Mouse (Mus musculus): ENCODE measurements around the gene Il11ra1.

DNA sequence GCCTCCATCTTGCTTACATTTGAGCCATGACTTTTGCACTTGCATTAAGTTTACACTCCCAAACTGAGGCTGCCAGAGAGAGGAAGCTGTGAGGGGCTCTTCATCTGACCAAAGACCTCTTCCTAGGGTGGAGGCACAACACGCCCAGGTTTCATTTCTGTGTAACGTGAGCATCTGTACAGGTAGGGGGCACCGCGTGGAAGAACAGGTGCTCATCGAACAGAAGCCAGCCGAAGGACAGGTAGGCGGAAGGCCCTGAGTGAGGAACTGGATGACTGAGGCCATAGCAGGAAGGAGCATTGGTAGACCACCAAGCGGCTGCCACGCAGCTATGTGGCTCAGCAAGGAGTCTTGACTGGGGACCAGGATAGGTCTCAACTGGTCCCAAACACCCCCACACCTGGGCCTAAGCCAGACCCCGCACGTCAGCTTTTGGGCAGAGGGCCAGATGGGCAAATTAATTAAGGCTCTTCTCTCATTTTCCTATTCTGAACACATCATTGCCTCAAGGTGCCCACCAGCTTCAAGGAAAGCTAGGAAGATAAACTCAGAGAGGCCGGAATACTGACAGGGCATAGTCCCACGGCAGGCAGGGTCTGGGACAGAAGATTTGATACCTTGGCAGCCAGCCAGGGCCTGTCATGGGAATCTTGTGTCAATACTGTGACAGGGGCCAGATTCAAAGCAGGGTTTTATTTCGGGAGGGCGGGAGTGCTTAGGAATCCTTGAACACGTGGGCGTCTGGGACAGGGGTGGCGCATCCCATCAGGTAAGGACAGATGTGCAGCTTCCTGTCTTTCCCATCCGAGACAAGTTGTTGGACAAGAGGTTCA is 6.3 kb downstream of the Il11ra1 start:
- TF ChIP-seq CTCF (IDR thresholded peaks at IDR 0.05; ENCODE audit: control insufficient read depth, insufficient read depth, insufficient read length) (no peak), MAX (IDR thresholded peaks at IDR 0.05) (no peak)

Data from C2C12 (cell line).